Mouse (Mus musculus) ES-E14 (cell line): Measurements from ENCODE around the gene Nell1.

ENCODE experiments used
- MAFK ChIP-seq: IDR thresholded peaks from 2 replicates; pipeline ENCODE4 v1.6.1; 2014; ENCODE audit warnings: mild to moderate bottlenecking, low read depth, low read length, inconsistent platforms; ENCODE audit not compliant: insufficient read depth
- ZC3H11A ChIP-seq: IDR thresholded peaks from 2 replicates; pipeline ENCODE4 v1.6.1; 2012; ENCODE audit warnings: low read depth, mild to moderate bottlenecking, inconsistent platforms, low read length, borderline replicate concordance

- TF ChIP-seq ZC3H11A (no peak), MAFK (no peak)
These were observed 11.3 kb downstream of the Nell1 start for GRCm38 (mm10) chr7:49985947-49986346.
